Mouse (Mus musculus) frontal cortex, postnatal 10 days (tissue): ENCODE data around the gene Pfdn5.
"Not testable (repeated sequence)": the region's sequence is repeated elsewhere in the genome, so short reads cannot be mapped to it uniquely, and the experiment has no call there.

Experiments used
- DNase-seq, 2 experiments: peaks; one replicate each; pipeline ENCODE4 v3.0.0; 2022; ENCODE audit warnings: low spot score in 2 of 2, mixed read lengths in 1 of 2

The Pfdn5 gene

DNA sequence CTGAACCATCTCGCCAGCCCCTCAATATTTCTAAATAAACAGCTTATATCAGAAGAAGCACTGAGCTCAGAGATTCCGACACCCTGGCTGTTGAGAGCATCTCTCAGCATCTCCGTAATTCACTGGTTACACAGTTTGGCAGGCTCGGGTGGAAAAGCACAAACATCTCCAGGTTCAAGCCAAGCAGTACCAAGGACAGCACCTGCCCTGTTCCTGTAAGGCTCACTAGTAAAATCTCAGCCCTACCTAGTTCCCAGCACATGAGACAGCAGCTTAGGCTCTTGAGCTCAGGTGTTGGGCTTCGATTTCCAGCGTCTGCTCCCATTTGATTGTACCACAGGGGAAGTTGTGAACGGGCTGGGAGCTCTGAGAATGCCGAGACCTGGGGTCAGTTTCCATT is 9.3 kb downstream of the Pfdn5 start:
- DNase-seq = no peak

DNA sequence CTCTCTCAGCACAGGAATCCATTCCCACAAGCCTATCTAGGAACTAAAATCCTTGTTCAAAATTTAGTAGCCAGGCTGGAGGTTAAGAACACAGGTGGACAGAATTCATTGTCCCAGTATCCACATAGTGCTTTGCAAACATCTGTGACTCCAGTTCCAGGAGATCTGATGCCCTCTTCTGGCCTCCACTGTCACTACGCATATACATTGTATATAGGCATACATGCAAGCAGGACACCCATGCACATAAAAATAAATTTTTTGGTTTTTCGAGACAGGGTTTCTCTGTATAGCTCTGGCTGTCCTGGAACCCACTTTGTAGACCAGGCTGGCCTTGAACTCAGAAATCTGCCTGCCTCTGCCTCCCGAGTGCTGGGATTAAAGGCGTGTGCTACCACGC is 10.0 kb downstream of the Pfdn5 start:
- not testable (repeated sequence) for DNase-seq

DNA sequence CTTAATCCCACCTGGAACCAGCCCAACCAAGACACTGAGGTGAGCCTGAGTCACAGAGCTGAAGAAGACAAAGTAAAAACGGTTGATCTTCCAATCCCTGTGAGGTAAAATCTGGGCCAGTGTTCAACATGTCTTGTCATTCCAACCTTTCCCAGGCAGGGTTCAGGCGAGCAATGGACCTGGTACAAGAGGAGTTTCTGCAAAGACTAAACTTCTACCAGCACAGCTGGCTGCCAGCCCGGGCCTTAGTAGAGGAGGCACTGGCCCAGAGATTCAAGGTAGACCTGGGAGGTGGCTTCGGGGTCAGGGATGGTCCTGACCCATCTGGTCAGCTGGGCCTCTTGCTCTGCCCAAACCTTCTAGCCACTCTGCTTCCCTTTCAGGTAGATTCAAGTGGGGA is 11.0 kb downstream of the Pfdn5 start:
- DNase-seq = no peak

DNA sequence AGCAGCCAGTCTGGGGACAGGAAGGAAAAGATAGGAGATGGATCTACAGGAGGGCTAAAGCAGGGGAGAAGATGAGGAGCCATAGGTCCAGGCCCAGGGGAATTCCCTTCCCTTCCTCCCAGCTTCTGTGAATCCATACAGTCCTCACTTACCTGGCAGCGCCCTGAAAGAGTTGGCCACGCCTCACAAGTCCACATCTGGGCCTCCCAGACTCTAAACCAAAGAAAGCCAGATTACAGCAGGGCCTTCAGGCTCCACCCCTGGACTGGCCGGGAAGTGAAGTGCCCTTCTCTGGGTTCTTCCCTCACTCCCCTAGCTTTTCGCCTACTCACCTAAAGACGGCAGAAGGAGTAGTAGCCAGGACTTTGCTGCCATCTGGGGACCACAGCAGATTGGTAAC is 13.7 kb downstream of the Pfdn5 start:
- DNase-seq = no peak

DNA sequence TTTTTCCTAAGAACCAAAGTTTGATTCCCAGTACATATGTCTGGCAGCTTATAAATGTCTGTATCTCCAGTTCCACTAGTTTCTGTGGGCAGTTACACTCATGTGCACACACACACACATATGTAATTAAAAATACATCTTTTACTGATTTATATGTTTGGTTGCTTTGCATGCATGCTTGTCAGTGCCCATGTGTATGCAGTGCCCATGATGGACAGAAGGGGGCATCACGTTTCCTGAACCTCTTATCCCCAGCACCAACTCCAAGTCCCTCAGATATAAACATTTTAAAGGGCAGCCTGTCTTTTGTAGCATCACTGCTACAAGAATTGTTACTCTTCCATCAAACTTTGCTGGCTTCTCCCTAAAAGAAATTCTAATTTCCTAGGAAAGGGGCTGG is 15.7 kb downstream of the Pfdn5 start:
- DNase-seq = peak in 1 of 2 experiments; percentile 27

DNA sequence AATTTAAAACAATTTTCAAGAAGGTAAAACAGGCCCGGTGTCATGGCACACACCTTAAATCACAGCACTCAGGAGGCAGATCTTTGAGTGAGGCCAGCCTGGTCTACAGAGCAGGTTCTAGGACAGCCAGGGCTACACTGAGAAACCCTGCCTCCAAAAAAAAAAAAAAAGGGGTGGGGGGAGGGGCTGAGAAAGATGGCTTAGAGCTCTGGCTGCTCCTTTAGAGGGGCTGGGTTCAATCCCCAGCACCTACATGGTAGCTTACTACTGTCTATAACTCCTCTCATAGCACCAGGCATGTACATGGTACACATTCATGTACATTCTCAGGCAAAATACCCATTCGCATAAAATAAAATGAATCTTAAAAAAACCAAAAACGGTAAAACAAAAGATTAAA is 18.6 kb downstream of the Pfdn5 start:
- DNase-seq = no peak

DNA sequence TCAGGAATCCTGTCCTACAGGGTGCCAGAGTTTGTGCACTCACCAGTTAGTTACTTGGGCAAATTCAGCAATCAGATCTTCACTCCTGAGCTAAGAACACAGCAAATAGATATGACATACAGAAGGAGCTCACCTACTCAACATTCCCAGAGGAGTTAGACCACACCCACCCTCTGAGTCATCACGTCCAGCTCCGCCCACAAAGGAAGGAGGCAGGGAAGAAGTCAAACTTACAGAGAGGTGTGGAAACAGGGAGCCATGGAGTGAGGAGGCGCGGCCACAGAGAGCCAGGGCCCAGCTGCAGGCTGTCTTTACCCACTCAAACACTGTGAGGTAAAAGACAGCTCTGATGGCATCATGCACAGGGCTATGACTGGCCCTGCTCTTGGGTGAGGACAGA is 20.5 kb downstream of the Pfdn5 start:
- DNase-seq = no peak

DNA sequence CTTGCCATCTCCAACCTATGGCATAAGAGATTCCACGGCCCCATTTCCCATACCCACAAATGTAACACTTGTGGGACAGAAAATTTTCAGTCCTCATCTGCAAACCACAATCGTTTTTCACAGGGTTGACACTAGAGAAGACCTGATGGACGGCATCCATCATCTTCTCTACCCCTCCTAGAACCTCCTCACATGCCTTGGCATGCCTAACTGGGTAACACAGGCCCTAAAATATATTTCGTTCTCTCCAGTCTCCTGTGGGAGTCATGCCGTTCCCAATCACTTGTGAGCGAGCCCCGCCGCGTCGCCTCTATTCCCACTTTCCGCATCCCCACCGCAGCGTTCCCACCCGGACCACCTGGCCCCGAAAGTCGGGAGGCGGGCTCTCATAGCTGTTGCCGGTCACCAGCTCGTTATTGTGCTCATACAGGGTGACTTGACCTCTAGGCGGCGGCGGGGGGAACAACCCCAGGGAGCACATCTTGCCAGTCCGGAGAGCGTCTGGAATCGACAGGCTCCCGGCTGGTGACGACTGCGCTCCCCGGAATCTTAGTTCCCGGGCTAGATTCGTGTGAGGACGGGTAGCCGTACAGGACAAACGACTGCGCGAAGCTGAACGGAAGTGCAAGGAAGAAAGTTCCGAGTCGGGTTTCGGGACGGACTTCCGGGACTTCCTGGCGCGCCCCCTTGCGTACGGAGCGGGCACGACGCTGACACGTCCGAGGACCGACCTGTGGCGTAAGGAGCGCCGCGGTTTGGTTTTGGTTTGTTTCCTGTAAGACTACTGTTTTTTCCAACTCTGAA is 24.4 kb downstream of the Pfdn5 start, which contains the start of gene Aaas:
Gene Aaas (minus strand): TSS at position 634 of the 804 bp plus-strand sequence.
- DNase-seq = peak; percentile 87 to 92

DNA sequence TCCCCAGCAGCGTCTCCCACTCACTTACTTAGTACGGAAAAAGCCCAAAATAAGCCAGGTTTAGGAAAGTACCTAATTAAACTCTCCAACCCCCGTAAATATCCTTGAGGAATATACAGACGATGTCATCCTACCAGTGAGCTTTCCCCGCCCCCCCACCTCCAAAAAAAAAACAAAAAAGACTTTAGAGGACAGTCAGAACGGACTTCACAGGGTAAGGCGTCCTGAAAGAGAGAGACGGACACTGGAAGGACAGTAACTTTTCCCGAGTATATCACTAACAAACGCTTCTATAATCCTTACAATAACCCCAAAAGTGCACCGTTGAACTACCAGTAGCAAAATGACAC is 25.0 kb downstream of the Pfdn5 start:
- DNase-seq = no peak

DNA sequence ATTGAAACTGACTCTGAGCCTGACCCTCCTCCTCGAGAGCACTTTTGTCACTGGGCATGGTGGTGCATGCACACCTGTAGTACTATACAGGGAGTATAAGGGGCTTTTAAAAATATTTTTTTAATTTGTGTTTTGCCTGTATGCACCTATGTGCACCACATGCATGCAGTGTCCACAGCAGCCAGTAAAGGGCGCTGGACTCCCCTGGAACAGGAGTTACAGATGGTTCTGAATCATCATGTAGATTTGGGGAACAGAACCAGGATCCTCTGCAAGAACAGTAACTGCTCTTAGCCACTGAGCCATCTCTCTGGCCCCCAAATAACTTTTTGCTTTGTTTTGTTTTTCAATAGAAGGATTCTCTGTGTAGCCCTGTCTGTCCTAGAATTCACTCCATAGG is 26.3 kb downstream of the Pfdn5 start:
- DNase-seq = no peak

DNA sequence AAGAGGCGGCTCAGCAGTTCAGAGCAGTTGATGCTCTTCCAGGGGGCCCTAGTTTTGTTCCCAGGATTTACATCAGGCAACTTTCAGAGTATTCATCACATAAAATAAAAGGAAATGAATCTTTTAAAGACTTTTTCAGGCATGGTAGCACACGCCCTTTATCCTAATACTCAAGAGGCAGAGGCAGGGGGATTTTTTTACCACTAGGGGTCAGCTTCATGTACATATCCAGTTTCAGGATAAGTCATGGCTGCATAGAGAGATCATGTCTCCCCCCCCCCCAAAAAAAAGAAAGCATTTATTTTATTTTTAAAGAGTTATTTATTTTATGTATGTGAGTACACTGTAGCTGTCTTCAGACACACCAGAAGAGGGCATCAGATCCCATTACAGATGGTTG is 28.1 kb downstream of the Pfdn5 start:
- DNase-seq = no peak

DNA sequence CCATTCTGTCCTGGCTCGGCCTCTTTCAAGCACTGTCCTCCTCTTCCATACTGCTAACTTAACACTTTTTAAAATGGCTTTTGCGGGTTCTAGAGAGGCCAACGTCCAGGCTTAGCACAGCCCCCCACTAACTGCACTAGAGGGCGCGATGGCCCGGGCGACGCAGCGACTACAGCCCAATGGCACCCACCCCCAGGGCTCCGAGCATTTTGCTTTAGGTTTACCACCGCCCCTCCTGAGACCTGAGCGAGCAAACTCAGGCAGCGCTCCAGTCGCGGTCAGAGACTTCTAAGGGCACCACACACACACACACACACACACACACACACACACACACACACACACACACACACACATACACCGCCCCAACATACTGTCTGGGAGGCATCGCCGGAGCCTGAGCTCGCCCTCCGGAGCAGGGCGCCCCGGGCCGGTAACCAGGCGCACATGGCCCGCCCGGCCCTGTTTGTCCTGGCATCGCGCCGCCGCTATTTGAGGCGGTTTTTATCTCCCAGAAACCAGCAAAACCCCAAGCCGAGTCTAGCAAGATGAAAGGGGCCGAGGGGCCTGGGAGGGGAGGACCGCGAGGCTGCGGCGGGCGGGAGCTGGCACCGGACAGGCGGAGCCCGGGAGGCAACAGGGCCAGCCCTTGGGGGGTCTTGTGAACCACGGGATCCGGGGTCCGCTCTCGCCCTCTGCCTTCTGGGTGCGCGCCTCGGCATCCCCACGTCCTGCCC is 29.4 kb downstream of the Pfdn5 start:
- peak in 1 of 2 experiments; percentile 44 for DNase-seq

DNA sequence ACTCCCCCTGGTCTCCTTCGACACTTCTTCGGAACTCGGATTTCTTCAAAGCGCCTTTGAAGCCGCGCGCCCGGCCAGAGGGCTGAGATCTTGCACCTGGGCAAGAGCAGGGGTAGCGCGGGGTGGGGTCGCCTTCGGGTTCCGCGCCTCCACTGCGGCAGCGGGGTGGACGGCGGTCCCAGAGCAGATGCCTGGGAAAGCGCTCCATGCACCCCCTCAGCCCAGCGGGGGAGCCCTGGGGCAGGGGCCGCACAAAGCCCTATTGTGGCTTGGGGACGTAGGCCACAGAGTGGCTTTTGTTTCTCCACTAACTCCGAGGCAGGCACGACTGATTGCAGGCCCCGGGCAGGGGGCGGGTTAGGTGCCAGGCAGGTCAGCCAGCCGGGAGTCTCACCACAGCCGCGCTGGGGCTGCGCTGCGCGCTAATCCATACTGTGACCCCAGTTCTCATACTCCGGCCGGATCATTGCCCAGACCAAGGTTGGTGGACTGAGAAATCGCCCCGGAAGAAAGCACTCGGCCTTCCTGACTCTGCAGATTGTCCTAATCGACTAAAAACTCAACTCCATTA is 30.0 kb downstream of the Pfdn5 start:
- DNase-seq = peak in 1 of 2 experiments; percentile 28

DNA sequence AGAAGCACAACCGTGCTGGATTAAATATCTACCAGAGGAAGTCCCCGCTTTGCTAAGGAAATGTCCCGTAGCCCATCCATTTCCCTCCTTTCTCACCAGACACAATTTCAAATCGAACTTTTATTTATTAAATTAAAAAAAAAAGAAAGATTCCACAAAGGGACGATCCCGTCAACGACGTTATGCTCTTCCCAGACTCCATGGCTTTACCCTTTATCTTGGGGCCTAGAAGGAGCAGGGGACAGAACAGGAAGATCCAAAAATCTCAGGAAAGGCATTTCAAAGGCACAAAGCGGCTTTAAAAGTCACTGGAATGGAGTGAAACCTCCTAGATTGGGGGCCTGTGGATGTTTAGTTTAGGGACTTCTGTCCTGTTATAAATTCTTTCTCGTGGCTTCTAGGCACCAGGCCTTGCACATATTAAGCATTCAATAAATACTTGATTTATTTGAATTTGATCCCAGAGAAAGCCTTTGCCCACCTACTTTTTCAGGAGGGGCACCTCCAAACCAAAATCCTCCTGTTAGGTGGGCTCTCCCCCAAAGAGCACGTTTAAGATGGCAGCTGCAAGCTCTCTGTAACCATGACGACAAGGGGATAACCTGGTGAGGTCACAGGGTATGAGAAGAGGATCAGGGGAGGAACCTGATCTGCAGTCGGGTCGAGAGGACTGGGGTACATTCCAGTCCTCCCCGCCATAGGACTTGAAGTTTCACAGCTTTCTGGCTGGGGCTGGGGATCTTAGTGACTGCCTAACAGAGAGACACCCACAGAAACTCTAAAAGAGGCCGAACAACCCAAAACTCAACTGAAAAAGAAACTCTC is 30.8 kb downstream of the Pfdn5 start:
- DNase-seq = no peak

DNA sequence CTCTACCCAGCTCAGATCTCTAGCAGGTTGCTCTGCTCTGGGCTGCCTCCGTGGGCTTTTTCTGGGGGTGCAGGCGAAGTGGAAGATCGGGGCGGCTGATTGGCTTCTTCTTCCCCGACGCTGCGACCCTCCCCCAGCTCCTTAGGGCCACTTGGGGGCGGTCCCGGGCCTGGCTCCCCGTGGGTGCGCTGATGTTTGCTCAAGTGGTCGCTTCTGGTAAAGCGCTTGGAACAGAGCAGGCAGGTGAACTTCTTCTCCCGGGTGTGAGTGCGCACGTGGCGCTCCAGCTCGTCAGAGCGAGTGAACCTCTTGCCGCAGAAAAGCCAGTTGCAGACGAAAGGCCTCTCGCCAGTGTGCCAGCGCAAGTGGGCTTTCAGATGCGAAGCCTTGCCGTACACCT is 32.2 kb downstream of the Pfdn5 start:
- no peak for DNase-seq

DNA sequence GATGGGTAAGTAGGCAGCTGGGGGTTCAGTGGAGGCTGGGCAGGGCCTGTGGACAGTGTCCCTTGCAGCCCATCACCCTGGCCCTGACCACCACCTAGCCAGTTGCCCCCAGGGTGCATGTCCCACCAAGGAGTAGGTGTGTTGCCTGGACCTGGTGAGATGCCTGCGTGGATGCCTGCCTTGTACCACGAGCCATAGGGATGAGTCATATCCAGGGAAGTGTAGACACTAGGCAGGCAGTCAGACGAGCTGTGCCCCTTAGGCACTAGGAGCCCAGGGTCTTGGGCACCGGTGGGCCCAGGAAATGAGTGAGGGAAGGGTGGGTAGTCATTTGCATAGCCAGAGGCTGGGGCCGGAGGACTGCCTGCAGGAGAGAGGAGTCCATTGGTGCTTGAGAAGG is 32.9 kb downstream of the Pfdn5 start:
- no peak for DNase-seq

DNA sequence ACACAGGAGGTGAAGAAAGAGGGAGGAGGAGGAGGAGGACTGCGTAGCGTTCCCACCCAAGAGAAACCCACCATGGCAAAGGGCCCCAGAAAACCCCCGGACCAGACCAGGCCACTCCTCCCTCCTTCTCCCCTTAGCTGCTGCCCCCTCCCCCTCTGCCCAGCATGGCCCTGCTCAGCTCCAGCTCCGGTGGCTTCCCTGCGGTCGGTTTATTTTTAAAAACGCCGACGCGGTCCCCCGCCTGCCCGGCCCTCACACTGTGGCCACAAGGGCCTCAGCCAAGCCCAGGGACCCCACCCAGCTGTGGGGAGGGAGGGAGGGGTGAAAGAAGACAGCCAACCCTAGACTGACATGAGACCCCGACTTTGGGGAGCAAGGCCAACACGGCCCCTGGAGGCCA is 36.7 kb downstream of the Pfdn5 start:
- DNase-seq = no peak

DNA sequence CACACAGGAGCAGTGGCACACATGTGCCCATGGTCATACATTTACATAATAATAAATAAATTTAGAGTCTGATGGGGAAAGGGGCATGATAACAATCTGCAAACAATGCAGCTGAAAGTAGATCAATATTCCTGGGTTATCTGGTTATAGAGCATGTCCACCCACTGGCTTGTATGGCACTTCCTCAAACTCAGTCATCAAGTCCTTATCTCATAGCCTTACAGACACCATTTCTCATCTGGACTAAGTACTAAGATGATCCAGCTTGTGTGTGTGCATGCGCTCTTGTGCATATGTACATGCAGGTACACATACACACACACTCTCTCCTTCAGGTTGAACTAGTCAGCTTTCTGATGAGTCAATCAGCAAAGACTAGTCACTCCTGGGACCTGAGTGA is 38.8 kb downstream of the Pfdn5 start:
- no peak for DNase-seq

DNA sequence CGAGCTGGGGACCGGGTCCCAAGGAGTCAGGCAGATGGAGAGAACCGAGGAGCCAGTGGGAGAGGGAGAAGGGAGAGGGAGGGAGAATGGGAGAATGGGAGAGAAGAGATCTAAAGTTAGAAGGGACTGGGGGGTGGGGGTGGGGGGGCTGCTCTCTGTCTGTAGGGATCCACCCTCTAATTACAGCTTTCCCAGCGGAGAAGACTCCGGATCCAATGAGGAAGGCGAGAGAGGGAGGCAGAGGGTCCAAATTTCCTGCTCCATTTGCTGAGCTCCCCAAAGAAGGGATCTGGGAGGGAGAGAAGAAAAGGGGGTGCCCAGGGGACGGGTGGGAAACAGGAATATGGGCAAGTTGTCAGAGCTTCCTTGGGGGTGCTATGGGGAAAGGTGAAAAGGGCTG is 40.3 kb downstream of the Pfdn5 start:
- DNase-seq = no peak

DNA sequence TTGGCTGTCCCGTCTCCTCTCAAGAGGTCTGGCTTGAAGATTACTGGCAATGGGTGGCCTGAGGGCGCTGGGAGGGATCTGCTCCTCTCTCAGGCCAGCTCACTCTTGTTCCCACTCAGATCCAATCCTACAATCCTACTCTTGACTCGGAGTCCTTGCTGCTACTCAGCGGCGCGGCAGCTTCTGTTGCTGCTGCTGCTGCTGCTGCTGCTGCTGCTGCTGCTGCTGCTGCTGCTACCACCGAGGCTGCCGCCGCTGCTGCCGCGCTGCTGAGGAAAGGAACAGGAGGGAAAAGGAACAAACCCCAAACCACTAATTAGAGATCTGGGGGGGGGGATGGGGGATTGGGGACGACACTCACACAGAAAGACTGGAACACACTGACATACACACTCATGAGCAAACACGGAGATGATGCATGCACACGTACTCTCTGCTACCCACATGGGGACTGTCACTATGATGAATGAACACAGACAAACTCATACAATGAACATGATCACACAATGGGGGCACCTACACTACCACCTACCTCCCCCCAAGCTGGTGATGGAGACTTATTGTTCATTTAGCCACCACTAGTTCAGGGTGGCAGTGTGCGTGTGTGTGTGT is 40.9 kb downstream of the Pfdn5 start, which contains the start of gene Sp7:
Gene Sp7 (minus strand): TSS at position 450 of the 612 bp plus-strand sequence.
- no peak for DNase-seq

DNA sequence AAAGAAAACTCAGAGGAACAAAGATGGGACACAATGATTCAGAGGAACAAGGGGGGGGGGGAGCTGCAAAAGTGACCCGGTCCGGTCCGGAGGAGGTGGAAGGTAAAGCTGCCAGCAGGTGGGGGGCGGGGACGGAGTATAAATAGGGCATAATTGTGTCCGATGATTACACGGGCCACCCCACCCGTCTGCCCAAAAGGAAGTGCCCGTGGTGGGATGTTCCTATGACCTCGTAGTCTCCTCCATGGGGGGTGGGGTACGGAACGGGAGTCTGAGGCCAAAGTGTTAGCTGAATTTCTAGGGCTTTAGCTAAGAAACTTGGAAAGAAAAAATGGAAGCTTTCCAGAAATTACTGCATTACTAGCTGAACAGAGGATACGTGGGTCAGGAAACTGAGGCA is 44.1 kb downstream of the Pfdn5 start:
- DNase-seq = no peak

DNA sequence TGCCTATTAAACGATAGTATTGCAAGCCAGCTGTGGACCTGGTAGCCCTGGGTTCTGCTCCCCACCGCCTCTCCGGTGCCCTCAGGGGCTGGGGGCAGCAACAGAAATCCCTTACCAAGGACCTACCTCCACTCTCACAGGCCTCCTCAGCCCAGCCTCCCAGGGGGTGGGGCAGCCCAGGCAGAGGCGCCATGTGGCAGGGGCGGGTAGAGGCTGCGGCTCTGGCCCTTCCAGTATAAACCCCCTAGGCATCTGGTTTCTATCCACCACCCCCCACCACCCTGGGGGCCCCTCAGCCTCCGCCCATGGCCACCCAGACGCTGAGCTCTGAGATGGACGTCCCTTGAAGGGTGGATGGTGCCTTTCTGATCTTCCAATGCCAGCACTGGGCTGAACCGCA is 44.8 kb downstream of the Pfdn5 start:
- DNase-seq = no peak
